Mouse (Mus musculus) lung, postnatal 0 days (tissue): Measurements from ENCODE around the gene Eml6.

Experiments
- CTCF ChIP-seq: IDR thresholded peaks from 2 replicates; pipeline ENCODE4 v1.5.1; 2016; ENCODE audit warnings: antibody characterized with exemption, mild to moderate bottlenecking
- EP300 ChIP-seq: IDR thresholded peaks from 2 replicates; pipeline ENCODE4 v1.6.1; 2016; ENCODE audit warnings: antibody characterized with exemption, mild to moderate bottlenecking, control low read depth

GRCm38 (mm10) chr11:29944661-29945060, 81.2 kb downstream of the Eml6 start:
- TF ChIP-seq CTCF (no peak), EP300 (no peak)
